Mouse (Mus musculus): ENCODE measurements around the gene Wnt2b.

DNA sequence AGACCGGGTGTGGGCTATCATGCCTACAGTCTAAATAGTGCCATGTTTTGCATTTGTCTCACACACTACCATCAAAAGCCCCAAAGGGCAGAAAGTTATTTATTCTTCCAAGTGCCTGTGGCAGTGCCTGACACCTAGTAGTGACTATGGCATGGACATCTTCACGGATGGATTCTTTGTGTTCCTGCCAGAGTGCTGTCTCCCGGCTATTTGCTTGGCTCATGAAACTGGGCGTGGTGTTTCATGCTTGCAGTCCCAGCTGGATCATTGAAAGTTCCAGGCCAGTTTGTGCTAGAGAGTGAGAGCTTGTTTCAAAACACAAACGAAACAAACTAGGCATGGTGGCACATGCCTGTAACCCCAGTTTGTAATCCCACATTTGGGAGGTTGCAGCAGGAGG, 30.0 kb upstream of the Wnt2b start:
- TF ChIP-seq POLR2A (IDR thresholded peaks at IDR 0.05; ENCODE audit: low read depth, low read length) (no peak), CTCF (conservative IDR thresholded peaks at IDR 0.05; ENCODE audit: insufficient read depth, insufficient read length, low read depth, low read length) (no peak)

Data from kidney, adult 2 months (tissue).